Mouse (Mus musculus) lung, adult 2 months (tissue): ENCODE measurements around the gene Slc16a7. TPM values are rescaled to one million over a fixed set of nuclear protein-coding genes. Genes with fewer than 3 reads are reported as not detected.
A peak's percentile ranks its signal among the peaks of the same experiment; 100 is the strongest.

Experiments
- DNase-seq: peaks from one replicate; pipeline ENCODE4 v3.0.0; 2022
- H3K4me1 ChIP-seq: fragments of 200-500 bp; 2 replicates; pipeline ENCODE4 v1.6.1; 2011; ENCODE audit warnings: low read length; ENCODE audit not compliant: control insufficient read depth, insufficient read depth
- H3K4me3 ChIP-seq: fragments of 200-500 bp; replicated peaks from 2 replicates; pipeline ENCODE3; 2011; ENCODE audit warnings: low read depth, mild to moderate bottlenecking, control low read depth, low read length; ENCODE audit errors: extremely low read depth
- CTCF ChIP-seq: fragments of 200-500 bp; IDR thresholded peaks from 2 replicates; pipeline ENCODE4 v1.5.1; 2011; ENCODE audit warnings: mild to moderate bottlenecking, low read length, control low read depth; ENCODE audit not compliant: insufficient read depth
- POLR2A ChIP-seq: fragments of 200-500 bp; IDR thresholded peaks from 2 replicates; pipeline ENCODE4 v1.6.1; 2011; ENCODE audit warnings: low read depth, mild to moderate bottlenecking, control low read depth, low read length, borderline replicate concordance; ENCODE audit errors: extremely low read depth
- WGBS: fragments of 180-500 bp; shearing (Covaris S2); methylation state at CpG from one replicate; pipeline ENCODE4 v1.1.7; 2018; 5-methylcytosine and 5-hydroxymethylcytosine counted together
- polyA plus RNA-seq: library from polyadenylated mRNA; depleted of rRNA; stranded (reverse); fragments of >200 nt; gene quantifications from 2 replicates; pipeline ENCODE4 v1.2.3, GENCODE M21; 2012

The Slc16a7 gene
- polyA plus RNA-seq, 1 experiment: 8.7 TPM

- no peak for TF ChIP-seq CTCF
- no peak for TF ChIP-seq POLR2A
- no peak for DNase-seq
- Histone ChIP-seq H3K4me3 (no peak overlapping the region), H3K4me1 (no peaks in the 10 kb centered on the region; the same call in none of the 2 replicates)
- 76% methylated on average over 12 of the region's 12 CpGs for WGBS
Measured at GRCm38 (mm10) chr10:125275149-125275848, 114.0 kb downstream of the Slc16a7 start.

DNA sequence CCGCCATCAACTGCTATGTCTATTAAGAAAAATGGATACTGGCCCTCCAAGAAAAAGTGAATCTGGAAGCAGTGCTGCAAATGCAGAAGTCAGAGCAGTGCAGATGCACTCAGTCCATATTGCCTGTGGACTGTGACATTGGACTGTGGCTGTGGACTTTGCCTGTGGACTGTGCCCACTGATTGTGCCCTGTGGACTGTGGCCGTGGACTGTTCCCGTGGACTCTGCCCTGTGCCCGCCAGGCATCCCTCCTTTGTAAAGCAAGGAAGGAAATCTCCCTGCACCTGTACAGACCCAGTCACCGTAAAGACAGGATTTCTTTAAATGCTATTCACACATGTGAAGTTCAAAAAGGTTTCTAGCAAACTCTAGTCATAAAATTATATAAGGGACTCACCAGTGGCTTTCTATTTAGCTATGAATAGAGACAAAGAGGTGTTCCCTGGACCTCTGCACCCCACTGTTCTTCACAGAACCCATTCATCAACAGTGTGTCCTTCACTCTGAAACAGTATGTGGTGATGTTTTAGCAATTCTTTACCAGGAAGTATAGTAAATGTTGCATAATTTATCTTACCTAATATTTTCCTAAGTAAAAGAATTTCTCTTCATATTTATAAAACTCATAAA, 114.6 kb downstream of the Slc16a7 start:
- no peak for DNase-seq
- no peak for TF ChIP-seq CTCF
- no peak for TF ChIP-seq POLR2A
- WGBS: 93% methylated on average over 5 of the region's 5 CpGs
- no peak overlapping the region for H3K4me3 ChIP-seq
- H3K4me1 ChIP-seq: no peaks in the 10 kb centered on the region; the same call in none of the 2 replicates

DNA sequence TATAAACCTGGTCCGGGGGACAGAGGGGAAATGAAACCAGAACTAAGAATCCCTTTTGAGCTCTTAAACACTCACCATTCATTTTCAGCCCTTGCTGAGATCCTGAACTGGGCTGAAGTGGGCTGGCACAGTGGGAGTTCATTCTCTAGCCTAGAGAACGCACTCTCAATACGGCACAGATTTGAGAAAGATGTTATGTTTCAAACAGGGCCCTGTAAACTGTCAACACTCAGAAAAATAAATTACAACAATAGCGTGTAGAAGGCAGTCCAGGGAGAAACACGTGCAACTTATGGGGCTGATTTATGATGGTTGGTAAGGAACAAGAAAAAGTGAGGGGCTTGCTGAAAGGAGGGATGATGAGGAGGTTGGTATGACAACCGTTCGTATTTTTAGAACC, 115.5 kb downstream of the Slc16a7 start:
- Histone ChIP-seq H3K4me3 (no peak overlapping the region), H3K4me1 (no peaks in the 10 kb centered on the region; the same call in none of the 2 replicates)
- DNase-seq: no peak
- no peak for TF ChIP-seq POLR2A
- TF ChIP-seq CTCF: no peak
- 63% methylated on average over 7 of the region's 7 CpGs for WGBS

- H3K4me1 ChIP-seq: no peaks in the 10 kb centered on the region; the same call in none of the 2 replicates
- no peak overlapping the region for H3K4me3 ChIP-seq
- WGBS: 44% methylated on average over 5 of the region's 5 CpGs
- DNase-seq: peak; percentile 21
- TF ChIP-seq POLR2A: no peak
- TF ChIP-seq CTCF: no peak
Measured at GRCm38 (mm10) chr10:125271448-125271847, 117.8 kb downstream of the Slc16a7 start.

DNA sequence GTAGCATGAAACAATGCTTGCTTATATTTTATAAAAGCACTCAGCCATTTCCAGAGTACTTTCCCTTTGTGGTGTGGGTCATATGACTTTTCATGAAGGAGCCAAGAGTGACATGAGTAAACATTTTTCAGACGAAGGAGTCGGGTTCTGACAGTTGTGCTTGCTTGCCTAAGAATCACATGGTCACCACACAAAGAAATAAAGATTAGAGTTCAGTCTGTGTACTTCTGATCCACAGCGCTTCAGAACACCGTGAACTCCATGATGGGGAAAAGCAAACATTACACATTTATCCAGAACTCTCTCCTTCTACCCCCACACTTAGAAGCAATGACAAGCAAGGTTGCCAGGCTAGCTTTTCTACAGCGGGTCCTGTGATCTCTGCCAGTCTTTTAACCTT, 119.0 kb downstream of the Slc16a7 start:
- 44% methylated on average over 5 of the region's 5 CpGs for WGBS

GRCm38 (mm10) chr10:125266322-125266721, 122.9 kb downstream of the Slc16a7 start:
- WGBS: 36% methylated on average over 4 of the region's 4 CpGs
- TF ChIP-seq POLR2A: no peak
- TF ChIP-seq CTCF: no peak
- Histone ChIP-seq H3K4me1 (no peaks in the 10 kb centered on the region; the same call in 1 of the 2 replicates), H3K4me3 (no peak overlapping the region)
- no peak for DNase-seq

More for the DNA sequence above, 119.0 kb downstream of the Slc16a7 start:
- Histone ChIP-seq H3K4me1 (no peaks in the 10 kb centered on the region; the same call in none of the 2 replicates), H3K4me3 (no peak overlapping the region)
- TF ChIP-seq CTCF (no peak), POLR2A (no peak)
- DNase-seq: peak; percentile 12

GRCm38 (mm10) chr10:125265901-125266300, 123.4 kb downstream of the Slc16a7 start:
- DNase-seq: peak; percentile 10

GRCm38 (mm10) chr10:125265467-125265866, 123.8 kb downstream of the Slc16a7 start:
- DNase-seq: peak; percentile 40
- TF ChIP-seq CTCF (no peak), POLR2A (no peak)
- no peaks in the 10 kb centered on the region for H3K4me1 ChIP-seq
- 45% methylated on average over 14 of the region's 14 CpGs for WGBS
- H3K4me3 ChIP-seq: no peak overlapping the region

More at GRCm38 (mm10) chr10:125265901-125266300, 123.4 kb downstream of the Slc16a7 start:
- no peak for TF ChIP-seq POLR2A
- no peak for TF ChIP-seq CTCF
- no peaks in the 10 kb centered on the region for H3K4me1 ChIP-seq
- WGBS: 36% methylated on average over 9 of the region's 9 CpGs
- H3K4me3 ChIP-seq: no peak overlapping the region

DNA sequence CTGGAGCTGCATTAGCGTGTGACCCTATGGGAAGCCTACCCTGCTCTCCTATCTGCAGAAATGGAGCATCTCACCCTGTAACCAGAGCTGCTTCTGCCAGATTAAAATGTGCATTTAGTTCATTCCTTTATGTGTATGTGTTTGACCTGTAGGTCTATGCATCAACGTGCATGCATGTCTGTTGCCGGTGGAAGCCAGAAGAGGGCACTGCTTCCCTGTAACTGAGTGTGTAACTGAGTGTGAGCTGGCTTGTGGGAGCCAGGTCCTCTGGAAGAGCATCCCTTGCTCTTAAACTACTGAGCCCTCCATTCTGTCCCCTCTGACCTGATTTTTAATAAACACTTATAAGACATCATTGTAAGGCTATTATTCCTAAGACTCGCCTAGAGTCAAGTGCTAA, 124.3 kb downstream of the Slc16a7 start:
- WGBS: 51% methylated on average over 4 of the region's 4 CpGs
- peak; percentile 89 for TF ChIP-seq CTCF
- TF ChIP-seq POLR2A: no peak
- no peaks in the 10 kb centered on the region for H3K4me1 ChIP-seq
- no peak overlapping the region for H3K4me3 ChIP-seq
- peak; percentile 53 for DNase-seq

GRCm38 (mm10) chr10:125255904-125256303, 133.4 kb downstream of the Slc16a7 start:
- no peaks in the 10 kb centered on the region for H3K4me1 ChIP-seq
- DNase-seq: no peak
- 85% methylated on average over 4 of the region's 4 CpGs for WGBS
- no peak for TF ChIP-seq CTCF
- no peak for TF ChIP-seq POLR2A
- no peak overlapping the region for H3K4me3 ChIP-seq

- no peaks in the 10 kb centered on the region for H3K4me1 ChIP-seq
- H3K4me3 ChIP-seq: no peak overlapping the region
- 71% methylated on average over 2 of the region's 2 CpGs for whole genome bisulfite sequencing
- no peak for TF ChIP-seq POLR2A
- no peak for TF ChIP-seq CTCF
- no peak for DNase-seq
Measured at GRCm38 (mm10) chr10:125214536-125214935, 174.7 kb downstream of the Slc16a7 start.
